Mouse (Mus musculus) megakaryocyte, embryonic 14.5 days (primary cell): ENCODE data around the gene Txndc11. TPM values are rescaled to one million over a fixed set of nuclear protein-coding genes. Genes with fewer than 3 reads are reported as not detected.
A peak's percentile ranks its signal among the peaks of the same experiment; 100 is the strongest.

Experiments
- H3K27me3 ChIP-seq: replicated peaks from 2 replicates; pipeline ENCODE3; 2012; ENCODE audit warnings: inconsistent platforms
- H3K36me3 ChIP-seq: replicated peaks from 2 replicates; pipeline ENCODE3; 2012; ENCODE audit warnings: low read length, inconsistent platforms, mixed read lengths
- H3K4me1 ChIP-seq: 2 replicates; pipeline ENCODE4 v1.6.1; 2012; ENCODE audit warnings: inconsistent platforms
- H3K4me3 ChIP-seq: replicated peaks from 2 replicates; pipeline ENCODE3; 2012; ENCODE audit warnings: moderate library complexity, mild to moderate bottlenecking, inconsistent platforms
- H3K9me3 ChIP-seq: 2 replicates; pipeline ENCODE4 v1.6.1; 2012; ENCODE audit warnings: inconsistent platforms
- FLI1 ChIP-seq: IDR thresholded peaks from 2 replicates; pipeline ENCODE4 v1.6.1; 2012; ENCODE audit warnings: low read length, inconsistent platforms, mixed read lengths
- GATA1 ChIP-seq: IDR thresholded peaks from 3 replicates; pipeline ENCODE4 v1.6.1; 2012; ENCODE audit warnings: mixed read lengths, low read length, inconsistent platforms, borderline replicate concordance
- polyA plus RNA-seq: library from polyadenylated mRNA; stranded (reverse); fragments of >175 nt; gene quantifications from 2 replicates; pipeline ENCODE4 v1.2.3, GENCODE M21; 2012; ENCODE audit warnings: low replicate concordance; ENCODE audit not compliant: insufficient read depth

Gene Txndc11
- polyA plus RNA-seq, 1 experiment: 30.8 TPM

GRCm38 (mm10) chr16:11051134-11051533 is 83.3 kb downstream of the Txndc11 start:
- Histone ChIP-seq H3K4me1 (peaks cover 64% of the 10 kb centered on the region), H3K36me3 (peaks cover 4% of the 10 kb centered on the region), H3K4me3 (no peak overlapping the region), H3K27me3 (peaks cover 7% of the 10 kb centered on the region), H3K9me3 (no peaks in the 10 kb centered on the region)
- no peak for TF ChIP-seq FLI1

- Histone ChIP-seq H3K9me3 (no peaks in the 10 kb centered on the region), H3K36me3 (no peaks in the 10 kb centered on the region), H3K4me1 (peaks cover 63% of the 10 kb centered on the region), H3K4me3 (no peak overlapping the region), H3K27me3 (peaks cover 5% of the 10 kb centered on the region)
- TF ChIP-seq GATA1 (no peak), FLI1 (no peak)
These were observed 84.2 kb downstream of the Txndc11 start for GRCm38 (mm10) chr16:11050226-11050625.

- H3K4me1 ChIP-seq: peaks cover 66% of the 10 kb centered on the region
- no peaks in the 10 kb centered on the region for H3K36me3 ChIP-seq
- no peak overlapping the region for H3K4me3 ChIP-seq
- H3K9me3 ChIP-seq: no peaks in the 10 kb centered on the region
- TF ChIP-seq FLI1 (no peak), GATA1 (no peak)
- peaks cover 7% of the 10 kb centered on the region for H3K27me3 ChIP-seq
These were observed 87.3 kb downstream of the Txndc11 start for GRCm38 (mm10) chr16:11047130-11047529.

DNA sequence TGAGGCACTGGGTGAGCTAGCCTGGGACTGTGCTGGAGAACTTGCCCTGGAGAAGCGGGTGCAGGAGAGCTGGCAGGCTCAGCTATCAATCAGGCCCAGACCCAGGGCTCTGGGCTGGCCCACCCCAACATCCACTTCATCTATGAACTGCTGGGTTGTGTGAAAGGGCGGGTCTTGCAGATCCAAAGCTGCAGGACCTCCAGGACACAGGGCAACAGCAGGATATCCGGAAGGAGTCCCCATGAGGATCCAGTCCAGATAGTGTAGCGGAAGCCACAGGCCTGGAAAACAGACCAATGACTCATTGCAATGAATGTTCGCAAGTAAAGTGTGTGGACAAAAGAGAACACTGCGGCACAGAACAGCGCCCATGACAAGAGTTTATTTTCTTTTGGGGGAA is 88.0 kb downstream of the Txndc11 start:
- no peaks in the 10 kb centered on the region for H3K36me3 ChIP-seq
- TF ChIP-seq GATA1 (no peak), FLI1 (no peak)
- peaks cover 7% of the 10 kb centered on the region for H3K27me3 ChIP-seq
- peaks cover 66% of the 10 kb centered on the region for H3K4me1 ChIP-seq
- no peak overlapping the region for H3K4me3 ChIP-seq
- no peaks in the 10 kb centered on the region for H3K9me3 ChIP-seq

DNA sequence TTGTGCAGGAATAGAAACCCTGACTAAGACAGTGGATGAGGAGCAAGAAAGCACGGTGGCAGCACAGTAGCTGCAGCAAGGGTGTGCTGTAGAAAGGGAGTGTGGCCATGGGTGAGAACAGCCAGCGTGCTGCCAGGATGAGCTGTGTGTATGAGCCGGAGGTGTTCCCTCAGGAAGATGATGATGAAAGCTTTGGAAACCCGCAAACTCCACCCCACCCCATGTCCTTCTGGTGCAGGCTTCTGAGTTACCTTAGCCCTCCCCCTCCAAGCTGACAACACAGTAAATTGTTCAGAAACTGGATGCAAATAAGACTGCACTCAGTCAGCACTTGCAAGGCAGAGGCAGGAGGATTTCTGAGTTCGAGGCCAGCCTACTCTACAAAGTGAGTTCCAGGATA is 91.2 kb downstream of the Txndc11 start:
- Histone ChIP-seq H3K27me3 (peaks cover 20% of the 10 kb centered on the region), H3K4me1 (peaks cover 44% of the 10 kb centered on the region), H3K36me3 (no peaks in the 10 kb centered on the region)

GRCm38 (mm10) chr16:11040603-11041002 is 93.8 kb downstream of the Txndc11 start:
- Histone ChIP-seq H3K36me3 (no peaks in the 10 kb centered on the region), H3K4me3 (no peak overlapping the region), H3K9me3 (no peaks in the 10 kb centered on the region), H3K27me3 (peaks cover 34% of the 10 kb centered on the region), H3K4me1 (peaks cover 41% of the 10 kb centered on the region)
- TF ChIP-seq GATA1 (no peak), FLI1 (no peak)

More for the DNA sequence above, 91.2 kb downstream of the Txndc11 start:
- Histone ChIP-seq H3K4me3 (peak overlapping the region; percentile 38), H3K9me3 (no peaks in the 10 kb centered on the region)
- TF ChIP-seq FLI1: no peak
- no peak for TF ChIP-seq GATA1

DNA sequence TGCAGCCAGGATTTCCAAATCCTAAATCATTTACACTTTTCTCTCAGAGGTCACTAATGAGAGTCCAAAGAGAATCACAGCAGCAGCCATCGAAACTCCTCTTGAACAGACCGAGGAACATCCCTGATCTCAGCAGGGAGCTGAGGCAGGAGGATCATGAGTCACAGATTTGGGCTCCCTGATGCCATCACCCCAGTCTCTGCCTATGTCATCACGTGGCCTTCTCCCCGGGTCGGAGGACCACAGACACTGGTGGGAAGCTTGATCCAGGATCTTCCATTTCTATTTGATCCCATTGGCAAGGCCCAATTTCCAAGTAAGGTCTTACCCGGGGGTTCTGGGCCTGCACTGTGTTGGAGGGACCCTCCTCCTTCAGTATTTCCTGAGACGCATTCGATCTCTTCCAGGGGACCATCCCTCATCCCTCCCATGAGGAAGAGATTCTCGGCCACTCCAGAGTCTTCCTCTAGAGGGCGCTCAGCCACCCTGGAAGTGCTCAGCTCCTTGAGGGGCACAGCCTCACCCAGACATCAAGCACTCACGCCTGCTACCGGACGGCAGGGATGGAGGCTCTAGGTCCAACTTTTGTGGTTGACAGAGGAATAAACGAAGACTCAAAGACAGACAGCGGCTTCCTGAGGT is 98.5 kb downstream of the Txndc11 start:
- peaks cover 52% of the 10 kb centered on the region for H3K4me1 ChIP-seq
- no peaks in the 10 kb centered on the region for H3K9me3 ChIP-seq
- H3K4me3 ChIP-seq: peak overlapping the region; percentile 82
- no peaks in the 10 kb centered on the region for H3K36me3 ChIP-seq
- no peak for TF ChIP-seq GATA1
- TF ChIP-seq FLI1: no peak
- H3K27me3 ChIP-seq: peaks cover 33% of the 10 kb centered on the region

DNA sequence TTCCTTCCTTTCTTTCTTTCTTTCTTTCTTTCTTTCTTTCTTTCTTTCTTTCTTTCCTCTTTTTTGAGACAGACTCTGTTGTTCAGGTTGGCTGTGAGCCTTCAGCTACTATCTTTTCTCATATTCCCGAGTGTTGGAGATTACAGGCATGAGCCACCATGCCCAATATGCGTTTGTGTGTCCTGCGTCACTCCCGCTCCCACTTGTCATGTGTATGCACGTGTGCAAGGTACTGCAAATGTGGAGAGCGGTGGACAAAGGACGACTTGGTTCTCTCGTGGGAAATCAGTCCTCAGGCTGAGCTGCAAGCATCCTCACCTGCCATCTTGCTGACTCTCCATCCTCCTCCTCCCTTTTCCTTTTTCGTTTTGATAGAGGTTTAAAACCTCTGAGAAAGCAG is 99.2 kb downstream of the Txndc11 start:
- TF ChIP-seq GATA1 (no peak), FLI1 (no peak)
- H3K4me1 ChIP-seq: peaks cover 55% of the 10 kb centered on the region
- no peaks in the 10 kb centered on the region for H3K9me3 ChIP-seq
- H3K27me3 ChIP-seq: peaks cover 26% of the 10 kb centered on the region
- H3K36me3 ChIP-seq: no peaks in the 10 kb centered on the region
- H3K4me3 ChIP-seq: no peak overlapping the region

DNA sequence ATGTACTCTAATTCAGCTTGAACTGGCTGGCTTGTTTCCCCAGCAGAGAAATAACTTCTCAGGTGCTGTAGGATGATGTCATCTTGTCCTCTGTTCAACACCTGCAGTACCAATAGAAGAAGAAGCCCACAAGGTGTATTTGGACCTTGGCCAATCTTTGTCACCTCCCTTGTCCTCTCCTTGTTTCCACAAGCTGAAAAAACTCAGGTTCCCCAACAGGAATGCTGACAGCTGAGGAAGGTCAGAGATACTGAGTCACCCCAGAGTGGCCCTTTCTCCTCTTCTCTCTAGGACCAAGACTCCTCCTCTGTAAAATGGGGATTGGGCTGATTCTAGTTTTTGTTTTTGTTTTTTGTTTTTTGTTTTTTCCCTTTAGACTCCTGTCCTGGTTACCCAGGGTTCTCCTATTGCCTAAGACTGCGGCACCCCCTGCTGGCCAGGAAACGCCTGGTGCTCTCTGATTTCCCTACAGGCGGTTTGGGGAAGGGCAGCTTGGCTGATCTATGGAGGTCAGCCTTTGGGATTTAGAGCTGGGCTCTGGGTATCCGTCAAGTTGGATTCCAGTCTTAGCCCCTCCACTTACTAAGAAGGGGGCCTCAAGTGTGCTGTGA is 100.2 kb downstream of the Txndc11 start:
- Histone ChIP-seq H3K36me3 (no peaks in the 10 kb centered on the region), H3K4me3 (no peak overlapping the region), H3K27me3 (peaks cover 22% of the 10 kb centered on the region), H3K4me1 (peaks cover 55% of the 10 kb centered on the region), H3K9me3 (no peaks in the 10 kb centered on the region)
- TF ChIP-seq GATA1 (no peak), FLI1 (no peak)

DNA sequence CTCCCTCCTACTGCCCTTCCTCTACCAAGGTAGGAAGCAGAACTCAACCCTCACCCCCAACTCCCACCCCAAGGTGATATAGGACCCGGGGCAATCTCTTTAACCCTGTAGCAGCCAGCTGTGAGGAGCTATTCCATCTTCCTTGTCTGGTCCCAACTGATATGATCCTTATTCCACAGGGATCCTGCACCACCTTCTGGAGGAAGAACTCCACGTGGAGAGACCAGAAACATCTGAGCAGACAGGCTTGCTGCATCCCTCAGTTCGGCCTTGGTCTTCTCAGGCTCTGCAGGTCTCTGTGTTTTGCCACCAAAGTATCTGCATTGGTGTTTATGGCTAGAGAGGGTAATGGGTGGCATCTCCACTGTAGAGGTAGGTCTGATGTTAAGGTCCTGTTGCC is 103.1 kb downstream of the Txndc11 start:
- TF ChIP-seq GATA1 (no peak), FLI1 (no peak)
- peaks cover 6% of the 10 kb centered on the region for H3K36me3 ChIP-seq
- H3K4me1 ChIP-seq: peaks cover 54% of the 10 kb centered on the region
- no peak overlapping the region for H3K4me3 ChIP-seq
- H3K9me3 ChIP-seq: peaks cover 10% of the 10 kb centered on the region
- peaks cover 11% of the 10 kb centered on the region for H3K27me3 ChIP-seq

GRCm38 (mm10) chr16:11030844-11031243 is 103.6 kb downstream of the Txndc11 start:
- TF ChIP-seq GATA1 (no peak), FLI1 (no peak)
- H3K9me3 ChIP-seq: peaks cover 10% of the 10 kb centered on the region

More at GRCm38 (mm10) chr16:11030844-11031243, 103.6 kb downstream of the Txndc11 start:
- Histone ChIP-seq H3K36me3 (peaks cover 6% of the 10 kb centered on the region), H3K4me1 (peaks cover 49% of the 10 kb centered on the region), H3K27me3 (peaks cover 11% of the 10 kb centered on the region), H3K4me3 (no peak overlapping the region)
